Mouse (Mus musculus) thymus, adult 2 months (tissue): ENCODE data around the gene Zfp882. TPM values are rescaled to one million over a fixed set of nuclear protein-coding genes. Genes with fewer than 3 reads are reported as not detected.
"Not testable (repeated sequence)": the region's sequence is repeated elsewhere in the genome, so short reads cannot be mapped to it uniquely, and the experiment has no call there.

Experiments used
- DNase-seq: peaks from one replicate; pipeline ENCODE4 v3.0.0; 2021
- H3K27ac ChIP-seq: fragments of 200-500 bp; 2 replicates; pipeline ENCODE4 v1.5.1; 2012; ENCODE audit warnings: low read length, control low read depth; ENCODE audit not compliant: control insufficient read depth, insufficient read depth
- H3K27me3 ChIP-seq: fragments of 200-500 bp; 2 replicates; pipeline ENCODE4 v1.6.1; 2012; ENCODE audit warnings: mild to moderate bottlenecking, low read length, moderate library complexity, mixed read lengths; ENCODE audit not compliant: control insufficient read depth, insufficient read depth
- H3K36me3 ChIP-seq: fragments of 200-500 bp; 2 replicates; pipeline ENCODE4 v1.6.1; 2012; ENCODE audit warnings: mild to moderate bottlenecking, low read length, moderate library complexity; ENCODE audit not compliant: control insufficient read depth, insufficient read depth
- H3K4me1 ChIP-seq: fragments of 200-500 bp; replicated peaks from 2 replicates; pipeline ENCODE4 v1.6.1; 2012; ENCODE audit warnings: low read length; ENCODE audit not compliant: control insufficient read depth, insufficient read depth
- H3K4me3 ChIP-seq: fragments of 200-500 bp; 2 replicates; pipeline ENCODE4 v1.5.1; 2012; ENCODE audit warnings: mild to moderate bottlenecking, low read length, control low read depth, moderate library complexity; ENCODE audit not compliant: control insufficient read depth, insufficient read depth
- CTCF ChIP-seq: fragments of 200-500 bp; IDR thresholded peaks from 2 replicates; pipeline ENCODE4 v1.5.1; 2012; ENCODE audit warnings: mild to moderate bottlenecking, control low read depth, low read length, moderate library complexity, borderline replicate concordance; ENCODE audit not compliant: control insufficient read depth, poor library complexity, insufficient read depth; ENCODE audit errors: extremely low read depth
- POLR2A ChIP-seq: fragments of 200-500 bp; IDR thresholded peaks from 2 replicates; pipeline ENCODE4 v1.6.1; 2012; ENCODE audit warnings: mild to moderate bottlenecking, low read length, control low read depth, moderate library complexity; ENCODE audit not compliant: control insufficient read depth, poor library complexity, insufficient read depth; ENCODE audit errors: extremely low read depth
- WGBS: fragments of 180-500 bp; shearing (Covaris S2); methylation state at CpG from one replicate; pipeline ENCODE4 v1.1.7; 2018; 5-methylcytosine and 5-hydroxymethylcytosine counted together
- polyA plus RNA-seq: library from polyadenylated mRNA; depleted of rRNA; stranded (reverse); fragments of >200 nt; gene quantifications from 2 replicates; pipeline ENCODE4 v1.2.3, GENCODE M21; 2012; rRNA removed

Gene Zfp882
- polyA plus RNA-seq = 1.5 and 1.7 TPM in 2 replicates

- Histone ChIP-seq H3K36me3 (no peaks in the 10 kb centered on the region), H3K4me1 (no peaks in the 10 kb centered on the region), H3K27me3 (no peaks in the 10 kb centered on the region), H3K4me3 (peak within 1 kb of the TSS; percentile 84), H3K27ac (no peak within 1 kb of the TSS)
- peak; percentile 84 for DNase-seq
- TF ChIP-seq CTCF (peak; percentile 67; the same call in 1 of the 2 replicates), POLR2A (0 out of 2 replicates have a peak, but pooled peaks have one; percentile 34)
- 8% methylated on average over 47 of the region's 47 CpGs for WGBS
These were observed at the start of gene Zfp882, which contains the start of gene Zfp617 for GRCm38 (mm10) chr8:71908309-71909261. TSS of gene Zfp882 (plus strand) at chr8:71908608. TSS of gene Zfp617 (plus strand) at chr8:71908635.

- 81% methylated on average over 1 of the region's 1 CpGs for WGBS
- not testable (repeated sequence) for H3K4me3 ChIP-seq, H3K4me1 ChIP-seq, H3K27ac ChIP-seq, H3K36me3 ChIP-seq, DNase-seq, H3K27me3 ChIP-seq
These were observed 46.9 kb upstream of the Zfp882 start for GRCm38 (mm10) chr8:71861551-71861950.

- H3K4me1 ChIP-seq, H3K4me3 ChIP-seq, H3K27ac ChIP-seq, H3K36me3 ChIP-seq, H3K27me3 ChIP-seq, DNase-seq: not testable (repeated sequence)
These were observed 46.4 kb upstream of the Zfp882 start for GRCm38 (mm10) chr8:71862038-71862437.

- no peaks in the 10 kb centered on the region for H3K27me3 ChIP-seq
- 0 out of 2 replicates have a peak within 1 kb of the TSS, but pooled peaks have one; percentile 9 for H3K27ac ChIP-seq
- DNase-seq = peak; percentile 57
- peak; percentile 41; the same call in 1 of the 2 replicates for TF ChIP-seq POLR2A
- TF ChIP-seq CTCF = 0 out of 2 replicates have a peak, but pooled peaks have one; percentile 14
- H3K4me3 ChIP-seq = peak within 1 kb of the TSS; percentile 89
- no peaks in the 10 kb centered on the region for H3K4me1 ChIP-seq
- peaks cover 5% of the 10 kb centered on the region; the same call in 1 of the 2 replicates for H3K36me3 ChIP-seq
- 2% methylated on average over 45 of the region's 45 CpGs for WGBS
These were observed 26.7 kb upstream of the Zfp882 start, which contains the start of gene Zfp709 for GRCm38 (mm10) chr8:71881618-71882274. TSS of gene Zfp709 (plus strand) at chr8:71882019.

- not testable (repeated sequence) for DNase-seq, H3K4me3 ChIP-seq, H3K4me1 ChIP-seq, H3K36me3 ChIP-seq, H3K27me3 ChIP-seq, H3K27ac ChIP-seq
- 75% methylated on average over 11 of the region's 11 CpGs for WGBS
These were observed 7.7 kb upstream of the Zfp882 start for GRCm38 (mm10) chr8:71900666-71901065.

- H3K4me3 ChIP-seq, H3K27me3 ChIP-seq, H3K36me3 ChIP-seq, DNase-seq, H3K27ac ChIP-seq, H3K4me1 ChIP-seq: not testable (repeated sequence)
- WGBS = 64% methylated on average over 1 of the region's 1 CpGs
These were observed 5.3 kb upstream of the Zfp882 start for GRCm38 (mm10) chr8:71903084-71903483.

GRCm38 (mm10) chr8:71906809-71907208, 1.6 kb upstream of the Zfp882 start:
- Histone ChIP-seq H3K4me3 (no peak overlapping the region), H3K36me3 (no peaks in the 10 kb centered on the region), H3K27ac (no peak overlapping the region), H3K27me3 (no peaks in the 10 kb centered on the region), H3K4me1 (no peaks in the 10 kb centered on the region)
- no peak for DNase-seq
- no peak for TF ChIP-seq CTCF
- no peak for TF ChIP-seq POLR2A
- 100% methylated on average over 1 of the region's 1 CpGs for WGBS
